Mouse (Mus musculus): ENCODE measurements around the gene 1700025G04Rik. TPM values are rescaled to one million over a fixed set of nuclear protein-coding genes. Genes with fewer than 3 reads are reported as not detected.

Gene 1700025G04Rik
- polyA plus RNA-seq, 1 experiment from 2014 or later: 25.8 TPM

- no peaks in the 10 kb centered on the region for H3K9me3 ChIP-seq (ENCODE audit: control insufficient read depth)
- H3K27ac ChIP-seq (ENCODE audit: low read depth, low read length): no peak overlapping the region
- no peak for ATAC-seq
- no peak overlapping the region for H3K4me2 ChIP-seq (replicated peaks; ENCODE audit: low read depth)
- TF ChIP-seq CTCF (IDR thresholded peaks at IDR 0.05; ENCODE audit: low read depth): no peak
- 98% methylated on average over 1 of the region's 1 CpGs for WGBS
- H3K4me3 ChIP-seq (ENCODE audit: low read depth, low read length): no peak overlapping the region
- H3K4me1 ChIP-seq (replicated peaks; ENCODE audit: control insufficient read depth, insufficient read depth, low read length): no peaks in the 10 kb centered on the region
- no peaks in the 10 kb centered on the region for H3K36me3 ChIP-seq (ENCODE audit: control insufficient read depth, insufficient read depth)
- H3K27me3 ChIP-seq (replicated peaks; ENCODE audit: control insufficient read depth, insufficient read depth, low read length): no peaks in the 10 kb centered on the region
- no peak overlapping the region for H3K9ac ChIP-seq (ENCODE audit: low read depth, low read length)
Observed at GRCm38 (mm10) chr1:152105246-152105645, 15.3 kb upstream of the 1700025G04Rik start.

GRCm38 (mm10) chr1:152101746-152102145 is 11.8 kb upstream of the 1700025G04Rik start:
- no peak for TF ChIP-seq CTCF (IDR thresholded peaks at IDR 0.05; ENCODE audit: low read depth)
- Histone ChIP-seq H3K9ac (ENCODE audit: low read depth, low read length) (no peak overlapping the region), H3K36me3 (ENCODE audit: control insufficient read depth, insufficient read depth) (no peaks in the 10 kb centered on the region), H3K27me3 (replicated peaks; ENCODE audit: control insufficient read depth, insufficient read depth, low read length) (no peaks in the 10 kb centered on the region), H3K4me3 (ENCODE audit: low read depth, low read length) (no peak overlapping the region), H3K4me2 (replicated peaks; ENCODE audit: low read depth) (no peak overlapping the region), H3K9me3 (ENCODE audit: control insufficient read depth) (no peaks in the 10 kb centered on the region), H3K4me1 (replicated peaks; ENCODE audit: control insufficient read depth, insufficient read depth, low read length) (no peaks in the 10 kb centered on the region), H3K27ac (ENCODE audit: low read depth, low read length) (no peak overlapping the region)
- no peak for ATAC-seq
- WGBS: 55% methylated on average over 5 of the region's 5 CpGs

GRCm38 (mm10) chr1:152096045-152096444 is 6.1 kb upstream of the 1700025G04Rik start:
- H3K4me1 ChIP-seq (replicated peaks; ENCODE audit: control insufficient read depth, insufficient read depth, low read length): no peaks in the 10 kb centered on the region
- no peak overlapping the region for H3K4me2 ChIP-seq (replicated peaks; ENCODE audit: low read depth)
- no peak overlapping the region for H3K27ac ChIP-seq (ENCODE audit: low read depth, low read length)
- no peak for ATAC-seq
- no peaks in the 10 kb centered on the region for H3K36me3 ChIP-seq (ENCODE audit: control insufficient read depth, insufficient read depth)
- H3K4me3 ChIP-seq (ENCODE audit: low read depth, low read length): no peak overlapping the region
- WGBS: 48% methylated on average over 3 of the region's 3 CpGs
- H3K9ac ChIP-seq (ENCODE audit: low read depth, low read length): no peak overlapping the region
- no peak for TF ChIP-seq CTCF (IDR thresholded peaks at IDR 0.05; ENCODE audit: low read depth)
- H3K9me3 ChIP-seq (ENCODE audit: control insufficient read depth): no peaks in the 10 kb centered on the region
- no peaks in the 10 kb centered on the region for H3K27me3 ChIP-seq (replicated peaks; ENCODE audit: control insufficient read depth, insufficient read depth, low read length)

GRCm38 (mm10) chr1:152090564-152091545 is 930 bp upstream of the 1700025G04Rik start:
- WGBS: 3% methylated on average over 35 of the region's 36 CpGs
- ATAC-seq: peak; percentile 55
- H3K27me3 ChIP-seq (replicated peaks; ENCODE audit: control insufficient read depth, insufficient read depth, low read length): no peaks in the 10 kb centered on the region
- TF ChIP-seq CTCF (IDR thresholded peaks at IDR 0.05; ENCODE audit: low read depth): no peak
- peak overlapping the region; percentile 97 for H3K4me2 ChIP-seq (replicated peaks; ENCODE audit: low read depth)
- peak overlapping the region; percentile 83 for H3K27ac ChIP-seq (ENCODE audit: low read depth, low read length)
- no peaks in the 10 kb centered on the region for H3K4me1 ChIP-seq (replicated peaks; ENCODE audit: control insufficient read depth, insufficient read depth, low read length)
- peak overlapping the region; percentile 93 for H3K4me3 ChIP-seq (ENCODE audit: low read depth, low read length)
- no peaks in the 10 kb centered on the region for H3K36me3 ChIP-seq (ENCODE audit: control insufficient read depth, insufficient read depth)
- peak overlapping the region; percentile 60 for H3K9ac ChIP-seq (ENCODE audit: low read depth, low read length)
- no peaks in the 10 kb centered on the region for H3K9me3 ChIP-seq (ENCODE audit: control insufficient read depth)

- H3K36me3 ChIP-seq (ENCODE audit: control insufficient read depth, insufficient read depth): no peaks in the 10 kb centered on the region
- peaks cover 5% of the 10 kb centered on the region; the same call in 1 of the 2 replicates for H3K4me1 ChIP-seq (replicated peaks; ENCODE audit: control insufficient read depth, insufficient read depth, low read length)
- H3K9ac ChIP-seq (ENCODE audit: low read depth, low read length): peak overlapping the region; percentile 60
- under 1% methylated on average over 21 of the region's 25 CpGs for WGBS
- peak overlapping the region; percentile 83 for H3K27ac ChIP-seq (ENCODE audit: low read depth, low read length)
- H3K4me3 ChIP-seq (ENCODE audit: low read depth, low read length): peak overlapping the region; percentile 93
- peak overlapping the region; percentile 97 for H3K4me2 ChIP-seq (replicated peaks; ENCODE audit: low read depth)
- no peaks in the 10 kb centered on the region for H3K27me3 ChIP-seq (replicated peaks; ENCODE audit: control insufficient read depth, insufficient read depth, low read length)
- H3K9me3 ChIP-seq (ENCODE audit: control insufficient read depth): no peaks in the 10 kb centered on the region
- no peak for TF ChIP-seq CTCF (IDR thresholded peaks at IDR 0.05; ENCODE audit: low read depth)
- peak; percentile 14; the same call in 1 of the 2 replicates for ATAC-seq
Observed at GRCm38 (mm10) chr1:152089526-152089925, 399 bp downstream of the 1700025G04Rik start.

GRCm38 (mm10) chr1:152088791-152089401 is 1.0 kb downstream of the 1700025G04Rik start:
- ATAC-seq: no peak
- WGBS: 7% methylated on average over 16 of the region's 16 CpGs

More at GRCm38 (mm10) chr1:152088791-152089401, 1.0 kb downstream of the 1700025G04Rik start:
- no peaks in the 10 kb centered on the region for H3K27me3 ChIP-seq (replicated peaks; ENCODE audit: control insufficient read depth, insufficient read depth, low read length)
- H3K27ac ChIP-seq (ENCODE audit: low read depth, low read length): peak overlapping the region; percentile 83; the same call in 1 of the 2 replicates
- H3K9me3 ChIP-seq (ENCODE audit: control insufficient read depth): no peaks in the 10 kb centered on the region
- H3K4me2 ChIP-seq (replicated peaks; ENCODE audit: low read depth): peak overlapping the region; percentile 97
- peak overlapping the region; percentile 93 for H3K4me3 ChIP-seq (ENCODE audit: low read depth, low read length)
- peak overlapping the region; percentile 60 for H3K9ac ChIP-seq (ENCODE audit: low read depth, low read length)
- TF ChIP-seq CTCF (IDR thresholded peaks at IDR 0.05; ENCODE audit: low read depth): no peak
- no peaks in the 10 kb centered on the region for H3K36me3 ChIP-seq (ENCODE audit: control insufficient read depth, insufficient read depth)
- peaks cover 5% of the 10 kb centered on the region; the same call in 1 of the 2 replicates for H3K4me1 ChIP-seq (replicated peaks; ENCODE audit: control insufficient read depth, insufficient read depth, low read length)
